In genomic region chr13:91448936-91449335, GRCm38 (mm10) we compare ENCODE assay signal across 23 mouse cellular contexts. TPM values are rescaled to one million over a fixed set of nuclear protein-coding genes. Genes with fewer than 3 reads are reported as not detected.
DNase-seq lines count a peak whose midpoint lies in the region; ATAC-seq and TF ChIP-seq lines count a peak whose summit lies in the region.
"Had no signal": no experiment of that assay in that cellular context is flagged by ENCODE, and none has a peak within 500 bp of the region (broad histone marks: within the 10 kb centered on the region; RNA-seq: fewer than 3 reads in every experiment).

No protein-coding gene starts in this region.

- H3K4me1 ChIP-seq in forebrain, embryonic 16.5 days (replicated peaks; ENCODE audit: control insufficient read depth, insufficient read depth, low read length), result peaks cover 4% of the 10 kb centered on the region
- 0 out of 2 replicates have a peak, but pooled peaks cover 4% of the 10 kb centered on the region for H3K4me1 ChIP-seq in forebrain, embryonic 13.5 days
- no peaks in the 10 kb centered on the region; the same call in 1 of the 2 replicates for H3K4me1 ChIP-seq in heart, embryonic 15.5 days (replicated peaks)
- H3K4me1 ChIP-seq in hindbrain, postnatal 0 days (ENCODE audit: insufficient read depth, low read length), result no peaks in the 10 kb centered on the region
- H3K4me1 ChIP-seq: limb, embryonic 13.5 days; midbrain, embryonic 15.5 days had no signal

- TF ChIP-seq CTCF in hindbrain, postnatal 0 days (IDR thresholded peaks at IDR 0.05; ENCODE audit: low read depth), result no peak

- DNase-seq in heart, adult 11 months, result no peak
- peak; percentile 13 for DNase-seq in 3T3-L1 (ENCODE audit: low read depth, low spot score)
- peak; percentile 6 for DNase-seq in heart, postnatal 25 days (ENCODE audit: low spot score)
- DNase-seq in hindbrain, postnatal 0 days (ENCODE audit: low spot score), result no peak
- no peak for DNase-seq in kidney, adult 18-20 months
- DNase-seq: adrenal gland, postnatal 25 days; cerebellum, adult 2 months; gastrocnemius, adult 2 months; kidney, adult 2 months; kidney, postnatal 14 days; layer of hippocampus, postnatal 36 days; liver, embryonic 13.5 days; spleen, adult 18-20 months; thymus, postnatal 36 days had no signal

- no peaks in the 10 kb centered on the region for H3K9me3 ChIP-seq in forebrain, embryonic 16.5 days (ENCODE audit: control insufficient read depth, low read length)
- no peaks in the 10 kb centered on the region for H3K9me3 ChIP-seq in forebrain, embryonic 13.5 days (replicated peaks)
- no peaks in the 10 kb centered on the region for H3K9me3 ChIP-seq in heart, embryonic 15.5 days (replicated peaks)
- no peaks in the 10 kb centered on the region for H3K9me3 ChIP-seq in hindbrain, postnatal 0 days (ENCODE audit: low read length)
- H3K9me3 ChIP-seq: G1E; limb, embryonic 13.5 days; liver, embryonic 13.5 days; megakaryocyte, embryonic 14.5 days; midbrain, embryonic 15.5 days had no signal

- no peak overlapping the region for H3K4me3 ChIP-seq in forebrain, embryonic 16.5 days (replicated peaks; ENCODE audit: low read length)
- no peak overlapping the region for H3K4me3 ChIP-seq in forebrain, embryonic 13.5 days
- H3K4me3 ChIP-seq in heart, embryonic 15.5 days, result no peak overlapping the region
- H3K4me3 ChIP-seq in hindbrain, postnatal 0 days (ENCODE audit: low read length), result no peak overlapping the region
- H3K4me3 ChIP-seq: gastrocnemius, adult 2 months; layer of hippocampus, adult 2 months; limb, embryonic 13.5 days; liver, embryonic 13.5 days; megakaryocyte, embryonic 14.5 days; midbrain, embryonic 15.5 days had no signal

- intact Hi-C loops in heart, postnatal 25 days (cut with DNase I), result no loop called here

- no peaks in the 10 kb centered on the region for H3K27me3 ChIP-seq in forebrain, embryonic 16.5 days (replicated peaks; ENCODE audit: control insufficient read depth, insufficient read depth, low read length)
- H3K27me3 ChIP-seq in forebrain, embryonic 13.5 days, result no peaks in the 10 kb centered on the region
- H3K27me3 ChIP-seq in heart, embryonic 15.5 days, result no peaks in the 10 kb centered on the region
- H3K27me3 ChIP-seq in hindbrain, postnatal 0 days (ENCODE audit: insufficient read depth, low read length), result no peaks in the 10 kb centered on the region
- H3K27me3 ChIP-seq: limb, embryonic 13.5 days; liver, embryonic 13.5 days; megakaryocyte, embryonic 14.5 days; midbrain, embryonic 15.5 days had no signal

- no peak overlapping the region for H3K27ac ChIP-seq in forebrain, embryonic 16.5 days (ENCODE audit: low read length)
- H3K27ac ChIP-seq in forebrain, embryonic 13.5 days, result no peak overlapping the region
- H3K27ac ChIP-seq in heart, embryonic 15.5 days, result 0 out of 2 replicates have a peak overlapping the region, but pooled peaks have one; percentile 4
- no peak overlapping the region for H3K27ac ChIP-seq in hindbrain, postnatal 0 days
- H3K27ac ChIP-seq: gastrocnemius, adult 2 months; layer of hippocampus, adult 2 months; limb, embryonic 13.5 days; liver, embryonic 13.5 days; midbrain, embryonic 15.5 days had no signal

- no peak overlapping the region for H3K9ac ChIP-seq in forebrain, embryonic 16.5 days (replicated peaks; ENCODE audit: low read depth, low read length)
- H3K9ac ChIP-seq in forebrain, embryonic 13.5 days, result no peak overlapping the region
- H3K9ac ChIP-seq in heart, embryonic 15.5 days, result no peak overlapping the region
- no peak overlapping the region for H3K9ac ChIP-seq in hindbrain, postnatal 0 days (replicated peaks; ENCODE audit: low read length)
- H3K9ac ChIP-seq: limb, embryonic 13.5 days; liver, embryonic 13.5 days; midbrain, embryonic 15.5 days had no signal

- H3K4me2 ChIP-seq in forebrain, embryonic 16.5 days (ENCODE audit: low read length), result no peak overlapping the region
- no peak overlapping the region for H3K4me2 ChIP-seq in forebrain, embryonic 13.5 days
- H3K4me2 ChIP-seq in heart, embryonic 15.5 days, result no peak overlapping the region
- H3K4me2 ChIP-seq in hindbrain, postnatal 0 days (ENCODE audit: low read depth, low read length), result no peak overlapping the region
- H3K4me2 ChIP-seq: limb, embryonic 13.5 days; liver, embryonic 13.5 days; midbrain, embryonic 15.5 days had no signal

- 59% methylated on average over 5 of the region's 5 CpGs for WGBS in forebrain, embryonic 16.5 days
- 76% methylated on average over 5 of the region's 5 CpGs for WGBS in forebrain, embryonic 13.5 days
- WGBS in heart, embryonic 15.5 days, result 38% methylated on average over 5 of the region's 5 CpGs
- 68% methylated on average over 5 of the region's 5 CpGs for WGBS in hindbrain, postnatal 0 days

- ATAC-seq in forebrain, embryonic 16.5 days, result peak; percentile 67
- no peak for ATAC-seq in forebrain, embryonic 13.5 days
- no peak; the same call in 1 of the 2 replicates for ATAC-seq in heart, embryonic 15.5 days (replicated peaks; ENCODE audit: insufficient number of reproducible peaks, insufficient read depth, low FRiP score, low read depth)
- ATAC-seq in hindbrain, postnatal 0 days, result no peak
- ATAC-seq: lung, postnatal 0 days; midbrain, embryonic 15.5 days had no signal

- H3K36me3 ChIP-seq in forebrain, embryonic 16.5 days (ENCODE audit: control insufficient read depth, insufficient read depth), result no peaks in the 10 kb centered on the region
- no peaks in the 10 kb centered on the region for H3K36me3 ChIP-seq in forebrain, embryonic 13.5 days (ENCODE audit: poor library complexity, severe bottlenecking)
- H3K36me3 ChIP-seq in heart, embryonic 15.5 days, result no peaks in the 10 kb centered on the region
- no peaks in the 10 kb centered on the region for H3K36me3 ChIP-seq in hindbrain, postnatal 0 days (ENCODE audit: insufficient read depth, low read length)
- H3K36me3 ChIP-seq: G1E; limb, embryonic 13.5 days; liver, embryonic 13.5 days; midbrain, embryonic 15.5 days had no signal

RNA-seq across cellular contexts. Expression of gene Ssbp2, which starts 11.1 kb away (rescaled TPM):
- 394 and 412 TPM in 2 replicates for polyA plus RNA-seq in forebrain, embryonic 16.5 days (2015; fragmentation: Nextera tagmentation; extraction: Ambion mirVana)
- polyA plus RNA-seq in forebrain, embryonic 13.5 days (2015; fragmentation: Nextera tagmentation; extraction: Ambion mirVana), result 202 and 241 TPM in 2 replicates
- 96.8 and 100 TPM in 2 replicates for polyA plus RNA-seq in heart, embryonic 15.5 days (2015; fragmentation: Nextera tagmentation; extraction: Ambion mirVana)
- total RNA-seq in heart, postnatal 25 days (2021), result 10 to 100 TPM; 43.3 to 48.1 TPM
- total RNA-seq in hindbrain, postnatal 0 days (2014; rRNA removed), result 105 and 123 TPM in 2 replicates
- 132 and 140 TPM in 2 replicates for polyA plus RNA-seq in hindbrain, postnatal 0 days (2015; fragmentation: Nextera tagmentation; extraction: Ambion mirVana)

Comparison
In these comparisons a context has a peak if more than half of its experiments do, and no peak if none do; other contexts are left out.
1. DNase-seq: peak in 3T3-L1 (single experiment) and heart, postnatal 25 days (single experiment); none in heart, adult 11 months (single experiment), hindbrain, postnatal 0 days (single experiment) and kidney, adult 18-20 months (single experiment).